Mouse (Mus musculus): ENCODE data around the gene Smad9. TPM values are rescaled to one million over a fixed set of nuclear protein-coding genes. Genes with fewer than 3 reads are reported as not detected.

Gene Smad9
- total RNA-seq, 2 experiments from 2014 or later = 7.8 to 9.4 TPM

- TF ChIP-seq CTCF (IDR thresholded peaks at IDR 0.05) = no peak
- Histone ChIP-seq H3K4me3 (peak overlapping the region; percentile 99), H3K27ac (peak overlapping the region; percentile 100)
- DNase-seq (ENCODE audit: extremely low spot score in 1 of 2, low spot score in 2 of 2) = peak; percentile 91 to 95
- intact Hi-C loops (cut with DNase I) = loop anchor here (1.0 to 5.0 kb wide), 5 partner anchors 22 to 328 kb away; partner anchors contain the start of gene Rfxap
These were observed 20.8 kb upstream of the Smad9 start for GRCm38 (mm10) chr3:54734411-54735246.

- Histone ChIP-seq H3K4me3 (peak within 1 kb of the TSS; percentile 99), H3K27ac (peak within 1 kb of the TSS; percentile 100)
- DNase-seq (ENCODE audit: extremely low spot score in 1 of 2, low spot score in 2 of 2) = peak; percentile 87 to 97
- TF ChIP-seq CTCF (IDR thresholded peaks at IDR 0.05) = peak; percentile 84
- intact Hi-C loops (cut with DNase I) = loop anchor here (1.0 to 5.0 kb wide), 5 partner anchors 21 to 327 kb away; partner anchors contain the start of gene Rfxap
These were observed 19.9 kb upstream of the Smad9 start, which contains the start of the genes Exosc8 and Alg5 for GRCm38 (mm10) chr3:54735247-54736046. TSS of gene Exosc8 (minus strand) at chr3:54735393. TSS of gene Alg5 (plus strand) at chr3:54735539.

GRCm38 (mm10) chr3:54736101-54736927, 19.1 kb upstream of the Smad9 start:
- Histone ChIP-seq H3K27ac (peak overlapping the region; percentile 100), H3K4me3 (peak overlapping the region; percentile 99)
- DNase-seq (ENCODE audit: extremely low spot score in 1 of 2, low spot score in 2 of 2) = no peak
- intact Hi-C loops (cut with DNase I) = loop anchor here (5.0 kb wide), 1 partner anchor 326 kb away; no protein-coding TSS in a partner anchor
- TF ChIP-seq CTCF (IDR thresholded peaks at IDR 0.05) = no peak

- no peak for TF ChIP-seq CTCF (IDR thresholded peaks at IDR 0.05)
- Histone ChIP-seq H3K27ac (no peak overlapping the region), H3K4me3 (no peak overlapping the region)
- DNase-seq (ENCODE audit: extremely low spot score in 1 of 2, low spot score in 2 of 2) = no peak
- intact Hi-C loops (cut with DNase I) = loop anchor here (5.0 kb wide), 1 partner anchor 325 kb away; no protein-coding TSS in a partner anchor
These were observed 18.1 kb upstream of the Smad9 start for GRCm38 (mm10) chr3:54737317-54737716.

- DNase-seq (ENCODE audit: extremely low spot score in 1 of 2, low spot score in 2 of 2) = no peak
- TF ChIP-seq CTCF (IDR thresholded peaks at IDR 0.05) = no peak
- Histone ChIP-seq H3K4me3 (no peak overlapping the region), H3K27ac (no peak overlapping the region)
- intact Hi-C loops (cut with DNase I) = no loop called here
These were observed 13.4 kb upstream of the Smad9 start for GRCm38 (mm10) chr3:54741965-54742364.

- Histone ChIP-seq H3K27ac (no peak overlapping the region), H3K4me3 (no peak overlapping the region)
- TF ChIP-seq CTCF (IDR thresholded peaks at IDR 0.05) = peak; percentile 52
- intact Hi-C loops (cut with DNase I) = no loop called here
- DNase-seq (ENCODE audit: extremely low spot score in 1 of 2, low spot score in 2 of 2) = no peak
These were observed 9.6 kb upstream of the Smad9 start for GRCm38 (mm10) chr3:54745799-54746198.

- no peak for DNase-seq (ENCODE audit: extremely low spot score in 1 of 2, low spot score in 2 of 2)
- Histone ChIP-seq H3K4me3 (no peak overlapping the region), H3K27ac (no peak overlapping the region)
- intact Hi-C loops (cut with DNase I) = no loop called here
- TF ChIP-seq CTCF (IDR thresholded peaks at IDR 0.05) = no peak
These were observed 2.0 kb upstream of the Smad9 start for GRCm38 (mm10) chr3:54753411-54753810.

GRCm38 (mm10) chr3:54756058-54756457, 676 bp downstream of the Smad9 start:
- peak overlapping the region; percentile 82 for H3K27ac ChIP-seq
- H3K4me3 ChIP-seq = peak overlapping the region; percentile 74
- intact Hi-C loops (cut with DNase I) = loop anchor here (2.0 to 5.0 kb wide), 2 partner anchors 21 to 41 kb away; partner anchors contain the start of genes Alg5 and Exosc8
- DNase-seq (ENCODE audit: extremely low spot score in 1 of 2, low spot score in 2 of 2) = peak; percentile 42 to 55
- TF ChIP-seq CTCF (IDR thresholded peaks at IDR 0.05) = no peak; the same call in none of the 2 replicates

- Histone ChIP-seq H3K4me3 (no peak overlapping the region), H3K27ac (no peak overlapping the region)
- intact Hi-C loops (cut with DNase I) = loop anchor here (2.0 to 5.0 kb wide), 2 partner anchors 23 to 40 kb away; partner anchors contain the start of genes Alg5 and Exosc8
- no peak for TF ChIP-seq CTCF (IDR thresholded peaks at IDR 0.05)
- DNase-seq (ENCODE audit: extremely low spot score in 1 of 2, low spot score in 2 of 2) = no peak
These were observed 2.1 kb downstream of the Smad9 start for GRCm38 (mm10) chr3:54757446-54757845.

GRCm38 (mm10) chr3:54759211-54759610, 3.8 kb downstream of the Smad9 start:
- no peak for DNase-seq (ENCODE audit: extremely low spot score in 1 of 2, low spot score in 2 of 2)
- no peak for TF ChIP-seq CTCF (IDR thresholded peaks at IDR 0.05)
- no peak overlapping the region for H3K4me3 ChIP-seq
- intact Hi-C loops (cut with DNase I) = loop anchor here (5.0 kb wide), 1 partner anchor 38 kb away; no protein-coding TSS in a partner anchor
- no peak overlapping the region for H3K27ac ChIP-seq
